Mouse (Mus musculus): ENCODE results near the gene Prdm1. TPM values are rescaled to one million over a fixed set of nuclear protein-coding genes. Genes with fewer than 3 reads are reported as not detected.

Gene Prdm1
- total RNA-seq, 2 experiments from 2014 or later = 2.3 to 6.2 TPM

DNA sequence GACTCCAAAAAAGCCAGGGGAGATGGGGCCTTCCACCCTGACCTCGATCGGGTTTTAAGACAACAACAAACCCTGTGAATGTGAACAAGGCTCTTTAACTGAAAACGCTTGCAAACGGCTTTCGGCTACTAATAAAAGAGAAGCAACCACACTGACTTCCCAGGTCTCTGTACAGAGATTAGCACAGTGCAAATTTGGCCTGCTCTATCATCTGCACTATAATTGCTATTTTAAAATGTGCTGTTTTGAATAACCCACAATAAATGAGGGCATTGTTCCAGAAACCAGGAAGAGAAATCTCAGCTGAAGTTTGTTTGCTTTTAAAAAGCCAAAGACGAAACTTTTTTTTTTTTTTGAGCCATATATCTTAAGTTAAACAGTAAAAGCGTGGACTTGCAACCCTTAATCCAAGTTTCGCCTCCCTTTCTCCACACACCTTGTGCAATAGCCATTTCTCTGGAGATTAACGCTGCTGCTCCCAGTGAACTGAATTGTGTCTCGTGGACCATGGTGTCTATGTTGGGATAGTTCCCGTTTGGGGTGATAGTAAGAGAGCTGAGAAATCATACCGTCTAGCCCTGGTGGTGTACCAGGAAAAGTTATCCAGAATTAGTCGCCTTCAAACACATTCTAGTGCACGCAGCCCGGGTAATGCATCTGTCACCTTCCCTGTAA lies 34.3 kb downstream of the Prdm1 start:
- DNase-seq = no peak
- intact Hi-C loops (cut with DNase I) = loop anchor here (5.0 kb wide), 1 partner anchor 273 kb away; no protein-coding TSS in a partner anchor

DNA sequence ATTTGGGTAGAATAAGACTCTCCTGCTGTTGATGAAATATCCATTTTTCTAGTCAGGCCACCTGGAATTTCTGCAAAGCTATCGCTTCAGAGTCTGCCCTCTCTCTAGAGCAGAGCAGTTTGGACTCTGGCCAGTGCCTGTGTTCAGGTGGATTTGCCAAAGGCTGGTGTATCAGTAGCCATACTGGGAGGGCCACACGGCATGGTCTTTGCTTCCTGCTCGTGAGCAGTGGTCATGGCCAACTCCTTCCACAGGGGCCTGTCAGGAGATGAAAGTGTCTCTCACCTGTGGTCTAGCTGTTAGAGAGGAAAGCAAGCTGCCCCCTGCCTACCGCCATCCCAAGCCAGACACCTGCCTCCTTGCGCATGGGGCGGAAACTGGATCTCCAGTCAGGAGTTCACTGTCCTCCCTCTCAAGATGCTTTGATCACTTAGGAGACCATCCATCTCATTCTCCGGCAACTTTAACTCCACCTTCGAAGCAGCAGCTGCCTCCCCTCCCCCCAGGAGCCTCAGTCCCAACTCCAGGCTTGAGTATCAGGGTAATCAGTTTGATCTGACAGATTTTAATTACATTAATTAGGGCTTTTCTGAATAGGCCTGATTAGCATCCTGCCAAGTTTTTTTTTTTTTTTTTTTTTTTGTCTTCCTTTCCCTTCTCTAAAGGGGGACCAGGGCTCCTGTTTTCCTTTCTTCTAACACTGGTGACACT lies 35.3 kb downstream of the Prdm1 start:
- DNase-seq = no peak
- intact Hi-C loops (cut with DNase I) = loop anchor here (5.0 kb wide), 1 partner anchor 274 kb away; no protein-coding TSS in a partner anchor

DNA sequence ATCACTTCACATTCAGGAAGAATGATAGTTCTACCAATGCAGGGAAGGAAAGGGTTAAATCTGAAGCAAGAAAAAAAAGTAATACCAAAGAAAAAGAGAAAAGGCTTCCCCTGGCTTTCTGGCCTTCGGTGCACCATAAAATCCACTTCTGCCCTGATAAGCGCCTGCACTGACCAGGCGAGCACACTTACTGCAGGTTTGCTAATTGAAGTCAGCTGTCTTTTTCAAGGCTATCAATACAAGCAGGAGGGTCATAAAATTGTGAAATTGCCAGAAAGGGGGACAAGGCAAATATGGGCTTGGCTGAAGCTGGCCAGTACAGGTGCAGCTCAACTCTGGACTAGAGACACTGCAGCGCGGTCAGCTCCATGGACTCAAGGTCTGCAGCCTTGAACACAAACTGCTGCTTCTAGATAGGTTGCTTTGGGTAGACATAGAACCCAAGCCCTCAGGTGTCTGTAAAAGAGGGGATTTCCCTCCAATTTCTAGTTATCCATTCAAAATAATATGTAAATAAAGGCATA lies 37.3 kb downstream of the Prdm1 start:
- DNase-seq = no peak

DNA sequence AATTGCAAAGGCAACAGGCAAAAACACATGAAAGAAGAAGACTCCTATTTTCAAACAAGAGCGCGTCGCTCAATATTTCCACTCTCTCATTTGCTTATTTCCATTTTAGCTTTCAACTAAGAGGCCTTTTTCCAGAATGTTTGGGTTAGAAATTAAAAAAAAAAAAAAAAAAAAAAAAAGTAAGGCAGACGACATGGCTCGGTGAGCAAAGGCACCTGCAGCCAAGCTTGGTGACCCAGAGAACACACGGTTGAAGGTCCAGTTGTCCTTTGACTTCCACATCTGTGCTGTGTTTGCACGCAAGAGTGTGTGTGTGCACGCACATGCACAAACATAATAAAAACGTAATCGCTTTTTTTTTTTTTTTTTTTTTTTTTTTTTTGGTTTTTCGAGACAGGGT lies 41.2 kb downstream of the Prdm1 start:
- intact Hi-C loops (cut with DNase I) = no loop called here
- no peak for DNase-seq

More for the DNA sequence above, 37.3 kb downstream of the Prdm1 start:
- intact Hi-C loops (cut with DNase I) = loop anchor here (5.0 kb wide), 1 partner anchor 276 kb away; no protein-coding TSS in a partner anchor

DNA sequence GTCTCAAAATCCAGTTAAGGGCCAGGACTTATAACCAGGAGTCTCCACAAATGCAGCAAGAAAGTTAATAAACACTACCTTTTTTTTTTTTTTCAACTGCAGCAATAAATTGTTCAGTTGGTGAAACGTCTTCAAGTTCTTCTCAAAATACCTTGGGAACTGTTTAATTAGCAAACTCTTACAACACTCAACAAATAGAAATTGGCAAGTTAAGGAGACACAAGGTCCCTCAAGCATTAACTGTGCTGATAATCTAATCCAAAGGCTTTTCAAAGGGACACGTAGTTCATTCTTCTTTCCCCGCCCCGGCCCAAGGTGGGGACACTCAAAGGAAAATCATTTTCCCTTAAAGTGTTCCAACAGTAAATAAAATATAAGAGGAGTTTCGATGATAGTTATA lies 44.2 kb downstream of the Prdm1 start:
- intact Hi-C loops (cut with DNase I) = no loop called here
- DNase-seq = no peak

DNA sequence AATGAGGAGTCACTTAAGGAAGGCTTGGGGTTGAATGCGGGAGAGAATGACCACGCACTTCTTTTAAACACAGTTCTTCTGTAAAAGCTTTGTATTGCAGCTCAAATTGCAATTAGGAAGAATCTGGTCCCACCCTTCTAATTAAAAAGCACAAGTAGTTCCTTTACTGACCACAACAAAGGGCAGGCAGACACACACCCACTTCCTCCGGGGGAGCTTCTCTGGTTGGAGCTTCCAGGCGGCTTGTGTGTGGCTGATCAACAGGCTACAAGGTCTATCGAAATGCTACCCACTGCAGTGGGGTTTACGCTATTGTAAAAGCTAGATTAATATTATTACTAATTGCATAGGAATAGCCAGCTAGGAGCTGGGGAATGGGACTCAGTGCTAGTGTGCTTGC lies 45.2 kb downstream of the Prdm1 start:
- DNase-seq = no peak
- intact Hi-C loops (cut with DNase I) = no loop called here

DNA sequence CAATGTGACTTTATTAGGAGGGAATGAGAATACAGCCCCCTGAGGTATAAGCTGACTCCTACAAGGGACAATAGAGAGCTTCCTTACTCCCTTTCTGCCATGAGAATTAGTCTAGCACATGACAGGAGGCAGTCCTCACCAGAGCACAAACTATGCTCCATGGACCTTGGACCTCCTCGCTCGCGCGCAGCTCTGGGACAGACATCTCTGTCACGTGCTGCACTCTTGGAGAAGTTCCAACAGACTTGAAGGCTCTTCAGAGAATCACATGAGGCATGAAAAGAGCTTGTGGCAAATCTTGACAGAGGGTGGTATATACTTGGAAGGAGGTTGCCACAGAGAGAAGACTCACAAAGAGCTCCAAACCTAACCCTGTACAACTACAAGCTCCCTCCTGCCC lies 46.9 kb downstream of the Prdm1 start:
- peak in 1 of 2 experiments; percentile 19 for DNase-seq
- intact Hi-C loops (cut with DNase I) = no loop called here

DNA sequence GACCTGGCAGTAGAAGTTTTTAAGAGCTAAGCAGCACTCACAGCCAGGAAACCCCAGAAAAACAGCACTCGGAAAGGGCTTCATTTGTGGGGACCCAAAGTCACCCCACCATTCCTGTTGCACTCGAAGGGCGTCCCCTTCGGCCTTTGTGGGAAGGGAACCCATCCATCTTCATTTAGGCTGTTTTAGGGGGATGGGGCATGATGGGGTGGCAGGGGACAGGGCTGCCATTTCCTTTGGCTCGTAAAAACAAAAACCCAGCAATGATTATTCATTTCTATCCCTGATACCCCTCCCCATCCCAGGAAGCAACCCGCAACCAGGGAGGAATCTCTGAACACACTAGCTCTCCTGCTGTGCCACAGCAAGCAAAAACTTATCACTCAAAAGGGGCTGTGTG lies 49.0 kb downstream of the Prdm1 start:
- intact Hi-C loops (cut with DNase I) = no loop called here
- no peak for DNase-seq

DNA sequence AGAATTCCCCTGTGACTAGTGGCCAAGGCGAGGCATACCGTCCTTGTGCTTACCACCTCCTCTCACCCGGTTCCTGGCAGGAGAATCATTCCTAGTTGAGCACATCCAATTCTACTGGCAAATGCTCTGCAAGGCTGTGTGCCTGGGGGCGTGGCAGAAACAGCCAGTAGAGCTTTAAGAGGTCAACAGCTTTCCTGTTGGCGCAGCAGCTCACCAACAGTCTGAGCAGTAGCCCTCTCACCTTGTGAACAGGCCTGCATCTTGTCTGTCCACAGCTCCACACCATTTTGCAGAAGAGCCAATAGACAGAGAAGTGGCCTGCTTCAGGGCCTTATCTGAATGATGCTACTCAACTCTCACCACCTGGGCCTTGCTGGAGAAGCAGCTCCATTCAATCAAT lies 50.2 kb downstream of the Prdm1 start:
- intact Hi-C loops (cut with DNase I) = no loop called here
- peak in 1 of 2 experiments; percentile 18 for DNase-seq

DNA sequence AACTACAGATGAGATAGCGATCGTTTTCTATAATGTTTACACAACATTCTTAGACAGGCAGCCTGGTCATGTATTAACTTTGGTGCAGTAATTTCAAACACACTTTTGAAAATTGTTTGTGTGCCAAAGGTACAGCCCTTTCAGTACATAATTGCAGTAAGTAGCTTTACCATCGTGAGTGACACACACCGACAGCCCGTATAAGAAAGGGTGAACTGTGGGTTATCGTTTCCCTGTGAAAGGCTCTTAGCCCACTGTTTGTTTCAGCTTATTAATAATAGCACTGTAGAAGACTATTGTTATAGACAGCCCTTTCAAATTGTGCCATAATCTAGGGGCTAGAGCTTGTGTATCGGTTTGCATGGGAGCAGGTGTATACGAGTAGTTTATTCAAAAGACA lies 51.1 kb downstream of the Prdm1 start:
- intact Hi-C loops (cut with DNase I) = no loop called here
- DNase-seq = no peak

DNA sequence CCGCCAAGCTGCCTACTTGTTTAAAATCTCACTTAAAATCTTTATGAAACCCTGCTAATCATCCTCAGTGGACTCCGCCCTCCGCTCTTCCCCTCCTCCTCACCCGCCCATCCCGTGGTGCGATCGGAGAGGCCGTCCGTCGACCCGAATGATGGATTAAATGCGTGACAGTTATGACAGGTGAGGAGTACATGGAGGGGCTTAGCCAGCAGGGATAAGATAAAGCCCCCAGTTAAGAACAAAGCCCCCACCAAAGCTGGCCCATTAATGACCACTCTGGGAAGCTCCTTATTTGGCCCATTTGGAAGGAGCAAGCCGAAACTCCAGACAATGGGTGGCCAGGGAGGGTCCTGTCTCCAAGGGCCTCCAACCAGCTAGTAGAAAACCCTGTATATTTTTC lies 51.8 kb downstream of the Prdm1 start:
- DNase-seq = no peak

DNA sequence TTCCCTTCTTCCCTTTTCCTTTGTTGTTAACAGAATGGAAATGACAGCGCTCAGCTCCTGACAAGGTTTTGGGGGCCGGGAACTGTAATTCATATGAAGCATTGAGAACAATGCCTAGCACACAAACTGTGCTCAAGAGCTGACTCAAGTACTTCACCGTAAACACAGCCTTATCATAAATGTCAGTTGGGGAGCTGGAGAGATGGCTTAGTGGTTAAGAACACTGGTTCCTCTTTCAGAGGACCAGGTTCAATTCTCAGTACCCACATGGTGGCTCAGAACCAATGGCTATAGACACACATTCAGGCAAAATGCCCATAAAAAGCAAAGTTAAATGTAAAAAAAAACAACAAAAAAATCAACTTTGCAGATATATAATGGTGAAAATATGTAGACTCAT lies 52.9 kb downstream of the Prdm1 start:
- intact Hi-C loops (cut with DNase I) = no loop called here
- no peak for DNase-seq

More for the DNA sequence above, 51.8 kb downstream of the Prdm1 start:
- intact Hi-C loops (cut with DNase I) = no loop called here

DNA sequence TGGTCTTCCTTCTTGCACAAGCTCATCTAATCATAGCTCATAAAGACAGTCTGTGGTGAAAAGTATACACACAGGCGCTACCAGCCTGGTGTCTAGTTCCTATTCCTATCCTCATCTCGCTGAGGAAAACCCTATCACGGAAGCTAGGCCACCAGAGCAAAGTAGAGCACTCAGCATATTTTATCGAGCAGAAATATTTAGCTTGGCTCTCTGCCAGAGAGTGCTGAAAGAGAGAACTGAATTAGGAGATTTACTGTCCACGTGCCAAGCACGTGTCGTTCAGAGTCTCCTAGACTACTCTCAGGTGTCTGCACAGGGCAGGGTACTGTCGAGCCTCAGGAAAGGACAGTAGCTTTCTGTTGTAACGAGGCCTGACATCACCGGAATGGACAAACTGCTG lies 54.0 kb downstream of the Prdm1 start:
- intact Hi-C loops (cut with DNase I) = no loop called here
- peak; percentile 34 to 59 for DNase-seq

DNA sequence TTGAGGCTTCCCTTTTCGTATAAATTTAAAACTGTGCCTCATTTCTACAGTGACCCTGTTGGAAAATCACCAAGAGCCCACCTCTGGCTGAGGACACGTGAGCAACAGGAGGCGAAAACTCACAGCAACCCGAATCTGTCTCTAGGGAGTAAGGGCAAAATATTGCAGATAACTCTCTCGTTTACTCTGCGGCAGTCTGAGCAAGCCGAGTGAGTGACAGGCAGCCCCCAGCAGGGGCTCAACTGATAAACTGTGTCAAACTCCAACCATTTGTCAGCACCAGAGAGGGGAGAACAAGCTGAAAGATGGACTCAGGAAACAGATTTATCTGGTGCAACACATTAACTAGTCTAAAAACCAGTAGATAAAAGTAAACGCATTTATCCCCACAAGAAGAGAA lies 62.7 kb downstream of the Prdm1 start:
- no peak for DNase-seq
- intact Hi-C loops (cut with DNase I) = no loop called here

DNA sequence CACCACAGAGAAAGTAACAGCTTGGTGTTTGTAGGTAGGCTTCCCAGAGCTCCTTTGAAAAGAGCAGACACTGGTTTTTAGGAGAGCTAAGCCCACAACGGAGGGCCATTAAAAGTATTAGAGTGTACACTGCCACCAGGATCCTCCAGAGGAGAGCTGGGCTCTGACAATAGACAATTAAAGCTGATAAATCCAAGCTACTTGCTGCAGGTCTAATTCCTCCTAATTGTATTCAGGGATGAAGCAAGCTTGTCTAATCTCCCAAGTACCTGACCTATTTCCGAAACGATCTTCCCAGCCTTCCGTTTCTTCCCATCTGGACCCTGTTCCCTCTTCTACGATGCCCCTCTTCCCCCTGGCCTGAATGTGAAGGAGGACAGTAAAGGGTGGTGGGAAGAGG lies 63.7 kb downstream of the Prdm1 start:
- no peak for DNase-seq
- intact Hi-C loops (cut with DNase I) = loop anchor here (5.0 kb wide), 1 partner anchor 168 kb away; no protein-coding TSS in a partner anchor

DNA sequence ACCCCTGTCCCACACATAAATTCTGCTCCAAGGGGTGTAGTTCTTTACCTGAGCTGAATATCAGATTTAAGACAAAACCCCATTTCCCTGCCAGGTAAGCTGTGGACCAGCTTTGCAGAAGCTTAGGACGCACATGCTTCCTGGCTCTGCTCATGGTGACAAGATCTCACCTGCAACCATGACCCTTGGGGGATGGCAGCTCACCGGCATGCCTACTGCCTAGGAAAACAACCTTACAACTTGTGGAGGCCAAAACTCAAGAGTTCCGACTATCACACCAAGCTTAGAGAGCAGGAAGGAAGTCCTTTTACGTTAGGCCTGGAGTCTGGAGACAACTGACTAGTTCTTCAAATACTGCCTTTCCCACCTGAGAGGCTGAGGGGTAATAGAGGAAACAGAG lies 64.4 kb downstream of the Prdm1 start:
- no peak for DNase-seq
- intact Hi-C loops (cut with DNase I) = loop anchor here (5.0 kb wide), 1 partner anchor 168 kb away; no protein-coding TSS in a partner anchor

DNA sequence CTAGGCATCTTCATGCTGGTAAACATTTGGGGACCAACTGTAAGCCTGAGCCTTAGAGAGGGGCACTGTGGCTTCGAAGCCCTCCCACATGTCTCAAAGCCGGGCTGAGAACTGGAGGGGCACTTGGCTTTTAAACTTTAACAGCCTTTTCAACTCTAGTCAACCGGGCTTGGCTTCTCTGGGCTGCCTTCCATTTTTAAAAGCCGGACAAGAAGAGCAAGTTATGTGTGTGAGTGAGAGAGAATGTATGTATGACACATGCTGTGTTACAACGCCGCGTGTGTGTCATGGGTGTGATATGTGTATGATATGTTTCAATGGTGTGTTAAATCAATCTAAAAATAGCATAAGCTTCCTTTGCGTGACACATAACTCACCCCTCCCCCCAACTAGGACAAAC lies 66.0 kb downstream of the Prdm1 start:
- intact Hi-C loops (cut with DNase I) = loop anchor here (5.0 kb wide), 1 partner anchor 170 kb away; no protein-coding TSS in a partner anchor

DNA sequence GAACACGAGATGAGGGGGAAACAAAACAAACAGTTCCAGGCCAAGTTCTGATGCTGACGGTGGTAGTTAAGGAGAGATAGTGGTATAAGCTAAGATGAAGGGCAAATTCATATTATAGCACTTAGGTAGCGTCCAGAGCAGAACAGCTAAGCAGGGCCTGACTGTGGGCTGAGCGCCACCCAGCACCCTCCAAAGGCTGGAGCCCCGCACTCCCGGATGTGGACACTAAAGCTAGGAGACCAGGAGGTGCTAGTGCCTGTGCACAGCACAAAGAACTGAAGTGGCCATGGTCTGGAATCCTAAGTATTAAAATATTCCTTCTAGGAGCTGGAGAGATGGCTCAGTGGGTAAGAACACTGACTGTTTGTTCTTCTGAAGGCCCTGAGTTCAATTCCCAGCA lies 67.2 kb downstream of the Prdm1 start:
- no peak for DNase-seq
- intact Hi-C loops (cut with DNase I) = loop anchor here (5.0 kb wide), 1 partner anchor 171 kb away; no protein-coding TSS in a partner anchor

More for the DNA sequence above, 66.0 kb downstream of the Prdm1 start:
- no peak for DNase-seq

DNA sequence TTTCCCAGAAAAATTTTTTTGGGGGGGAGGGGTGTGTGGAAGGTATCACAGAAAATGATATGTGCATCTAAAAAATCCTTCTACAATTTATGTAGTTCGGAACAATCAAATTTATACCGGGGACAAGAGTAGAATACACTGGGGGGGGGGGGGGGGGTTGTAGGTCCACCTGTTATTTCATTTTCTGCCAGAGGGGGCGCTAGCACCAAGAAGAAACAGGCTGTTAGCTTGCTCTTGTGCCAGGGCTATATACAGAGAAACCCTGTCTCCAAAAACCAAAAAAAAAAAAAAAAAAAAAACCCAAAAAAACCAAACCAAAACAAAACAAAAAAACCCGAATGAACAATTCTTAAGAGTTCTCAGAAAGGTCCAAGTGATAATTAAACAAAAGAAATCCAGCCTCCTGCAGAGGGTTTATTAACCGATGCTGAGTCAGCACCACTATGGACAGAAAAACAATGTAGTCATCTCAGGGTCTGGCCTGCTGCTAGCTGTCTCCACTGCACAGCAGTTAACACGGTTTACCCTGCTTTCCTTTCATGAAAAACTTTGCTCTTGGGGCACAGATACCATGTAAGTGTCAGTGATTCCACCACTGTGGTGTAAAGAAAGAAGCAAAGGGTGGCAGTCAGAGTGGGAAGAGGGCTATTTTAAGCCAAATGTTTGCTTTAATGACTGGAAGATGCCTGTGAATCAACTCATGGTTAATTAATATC lies 68.0 kb downstream of the Prdm1 start:
- peak; percentile 48 to 79 for DNase-seq

DNA sequence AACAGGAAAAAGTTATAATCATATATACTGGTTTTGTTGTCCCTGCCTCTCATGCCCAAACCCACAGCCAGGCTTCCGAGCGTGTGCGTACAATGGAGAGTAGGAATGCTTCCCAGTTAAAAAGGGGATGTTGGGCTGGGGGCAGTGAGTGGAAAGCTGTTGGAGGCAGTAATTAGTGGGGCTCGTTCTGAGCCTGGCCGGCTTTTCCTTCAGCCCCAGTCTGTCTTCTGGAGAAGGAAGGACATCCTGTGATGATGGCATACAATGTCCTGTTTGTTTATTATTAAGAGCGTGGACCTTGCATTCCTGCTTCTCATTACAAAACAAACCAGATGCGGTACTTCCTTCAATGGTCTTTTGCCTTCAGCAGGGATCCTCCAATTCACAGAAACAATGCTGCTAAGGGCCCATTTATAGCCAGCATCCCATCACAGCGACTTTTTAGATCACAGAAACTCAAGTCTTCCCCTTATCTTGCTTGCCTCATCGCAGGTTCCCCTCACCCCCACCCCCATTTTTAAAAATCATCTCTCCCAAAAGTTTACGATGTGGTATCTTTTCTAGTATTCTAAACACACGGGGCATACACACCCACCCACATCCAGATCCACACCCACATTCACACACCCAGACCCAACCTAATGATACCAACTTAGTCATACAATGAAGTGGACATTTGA lies 68.8 kb downstream of the Prdm1 start:
- peak in 1 of 2 experiments; percentile 20 for DNase-seq
- intact Hi-C loops (cut with DNase I) = loop anchor here (1.0 to 5.0 kb wide), 4 partner anchors 44 to 585 kb away; partner anchors contain the start of gene Prdm1

More for the DNA sequence above, 68.0 kb downstream of the Prdm1 start:
- intact Hi-C loops (cut with DNase I) = loop anchor here (5.0 kb wide), 1 partner anchor 172 kb away; no protein-coding TSS in a partner anchor
